Mouse (Mus musculus): ENCODE measurements around the gene Rab3c.

DNA sequence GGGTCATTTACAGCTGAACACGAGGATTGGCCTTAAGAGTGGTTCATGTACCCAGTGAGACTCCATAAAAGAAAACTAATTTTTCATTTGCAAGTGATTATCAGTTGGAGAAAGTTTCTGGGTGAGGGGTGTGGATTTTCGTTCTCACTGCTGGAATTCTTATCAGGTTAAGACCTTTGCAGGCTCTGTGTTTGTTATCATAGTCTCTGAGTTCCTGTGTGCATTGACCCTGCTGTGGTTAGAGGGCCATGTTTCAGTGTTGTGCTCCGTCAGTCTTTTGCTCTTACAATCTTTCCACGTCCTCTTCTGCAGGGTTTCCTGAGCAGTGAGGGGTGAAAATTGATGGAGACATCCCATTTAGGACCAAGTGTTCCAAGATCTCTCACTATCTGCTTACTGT lies 16.3 kb upstream of the Rab3c start:
- TF ChIP-seq MAX (IDR thresholded peaks at IDR 0.05) (no peak), CTCF (IDR thresholded peaks at IDR 0.05; ENCODE audit: control insufficient read depth, insufficient read depth, insufficient read length) (no peak), MYOD1 (IDR thresholded peaks at IDR 0.05; ENCODE audit: control insufficient read depth, insufficient read length, low read depth) (no peak), USF1 (IDR thresholded peaks at IDR 0.05; ENCODE audit: low read depth) (no peak), CEBPB (IDR thresholded peaks at IDR 0.05; ENCODE audit: low read depth) (no peak), MYOG (IDR thresholded peaks at IDR 0.05; ENCODE audit: control insufficient read depth, extremely low read depth, insufficient read length) (no peak)
